Mouse (Mus musculus) lung, postnatal 14 days (tissue): ENCODE results near the gene Acat3.
"Not testable (repeated sequence)": the region's sequence is repeated elsewhere in the genome, so short reads cannot be mapped to it uniquely, and the experiment has no call there.

ENCODE experiments used
- DNase-seq: peaks from one replicate; pipeline ENCODE4 v3.0.0; 2021

Gene Acat3

DNA sequence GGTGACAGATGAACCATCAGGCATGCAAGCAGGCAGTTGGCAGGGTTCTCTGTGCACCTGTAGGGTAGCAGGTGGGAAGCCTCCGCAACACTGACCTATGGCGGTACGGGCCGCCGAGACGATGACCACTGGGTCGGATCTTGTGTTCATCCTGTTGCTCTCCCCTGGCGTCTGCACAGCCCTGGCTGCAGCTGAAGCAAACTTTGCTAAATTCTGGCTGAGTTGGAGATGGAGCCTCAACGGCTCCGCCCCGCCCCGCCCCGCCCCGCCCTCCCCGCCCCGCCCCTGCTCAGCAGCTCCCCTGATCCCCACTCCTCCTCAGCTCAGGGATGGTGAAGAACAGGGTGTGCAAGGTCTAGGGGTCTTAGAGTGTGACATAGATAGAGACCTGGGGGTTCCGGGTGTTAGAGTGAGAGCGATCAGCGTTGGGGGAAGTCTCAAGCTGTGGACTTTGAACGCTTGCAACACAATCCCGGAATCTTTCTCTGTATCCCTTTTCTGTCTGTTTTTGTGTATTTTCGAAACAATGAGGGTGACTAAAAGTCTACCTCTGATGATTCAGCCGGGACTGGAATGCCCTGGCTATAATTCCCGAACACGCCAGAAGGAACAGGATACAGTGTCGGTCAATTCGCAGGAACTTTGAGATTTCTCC lies at the start of gene Acat3:
Gene Acat3 (minus strand): TSS at position 450 of the 655 bp plus-strand sequence.
- no peak for DNase-seq

DNA sequence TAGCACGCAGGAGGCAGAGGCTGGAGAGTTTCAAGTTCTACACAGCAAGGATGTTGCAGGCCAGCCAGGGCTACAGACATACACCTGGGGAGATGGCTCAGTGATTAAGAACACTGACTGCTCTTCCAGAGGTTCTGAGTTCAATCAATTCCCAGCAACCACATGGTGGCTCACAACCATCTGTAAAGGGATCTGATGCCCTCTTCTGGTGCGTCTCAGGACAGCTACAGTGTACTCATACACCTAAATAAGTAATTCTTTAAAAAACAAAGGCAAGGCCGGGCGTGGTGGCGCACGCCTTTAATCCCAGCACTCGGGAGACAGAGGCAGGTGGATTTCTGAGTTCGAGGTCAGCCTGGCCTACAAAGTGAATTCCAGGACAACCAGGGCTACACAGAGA lies 47.7 kb upstream of the Acat3 start:
- not testable (repeated sequence) for DNase-seq

DNA sequence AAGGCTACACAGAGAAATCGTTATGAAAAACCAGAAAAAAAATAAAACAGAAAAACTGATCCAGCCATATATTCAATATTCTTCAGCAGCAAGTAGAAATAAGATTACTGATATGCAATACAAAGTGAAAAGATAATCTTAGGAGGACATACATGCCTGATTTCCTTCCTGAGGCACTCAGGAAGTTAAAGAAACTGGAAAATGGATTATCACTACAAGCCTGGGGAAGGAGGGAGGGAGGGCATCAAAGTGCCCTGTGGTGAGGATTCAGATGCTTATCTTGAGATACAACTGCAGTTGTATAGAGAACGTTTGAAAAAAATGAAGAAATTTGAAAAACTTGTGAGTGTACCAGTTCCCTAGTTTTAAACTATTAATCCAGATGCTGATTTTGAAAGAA lies 43.6 kb upstream of the Acat3 start:
- DNase-seq, result no peak

DNA sequence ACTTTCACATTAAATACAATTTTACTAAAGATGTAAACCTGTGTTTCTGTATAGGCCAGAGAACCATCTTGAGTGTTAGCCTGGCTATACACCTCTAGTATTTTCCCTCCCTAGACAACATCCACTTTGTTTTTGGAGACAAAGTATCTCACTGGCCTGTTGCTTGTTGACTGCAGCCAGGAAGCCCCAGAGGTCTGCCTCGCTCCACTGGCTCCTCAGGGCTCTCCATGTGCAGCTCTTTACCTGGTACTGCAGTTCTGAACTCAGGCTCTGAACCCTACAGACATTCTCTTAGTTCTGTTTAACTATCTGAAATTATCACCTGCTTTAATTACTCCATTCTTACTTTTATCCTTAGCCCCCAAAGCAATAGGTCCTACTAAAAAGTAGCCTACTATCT lies 38.1 kb upstream of the Acat3 start:
- no peak for DNase-seq

DNA sequence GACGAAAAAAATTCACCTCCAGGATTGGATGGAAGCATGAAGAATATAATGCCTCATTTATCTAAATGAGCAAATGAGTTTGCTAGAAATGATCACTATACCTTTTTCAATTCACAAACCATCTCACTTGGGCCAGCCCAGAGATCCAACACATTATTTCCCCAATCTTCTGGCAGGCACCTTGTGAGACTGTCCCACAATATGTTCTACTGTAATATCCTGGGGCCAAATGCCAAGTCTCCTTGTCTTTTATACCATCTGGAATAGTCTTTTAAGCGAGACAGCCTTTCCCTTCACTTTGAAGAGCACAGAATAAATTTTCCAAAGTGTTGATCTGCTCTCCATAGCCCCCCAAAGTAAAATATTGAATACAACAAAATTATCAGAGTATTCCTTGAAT lies 33.5 kb upstream of the Acat3 start:
- DNase-seq, result no peak

DNA sequence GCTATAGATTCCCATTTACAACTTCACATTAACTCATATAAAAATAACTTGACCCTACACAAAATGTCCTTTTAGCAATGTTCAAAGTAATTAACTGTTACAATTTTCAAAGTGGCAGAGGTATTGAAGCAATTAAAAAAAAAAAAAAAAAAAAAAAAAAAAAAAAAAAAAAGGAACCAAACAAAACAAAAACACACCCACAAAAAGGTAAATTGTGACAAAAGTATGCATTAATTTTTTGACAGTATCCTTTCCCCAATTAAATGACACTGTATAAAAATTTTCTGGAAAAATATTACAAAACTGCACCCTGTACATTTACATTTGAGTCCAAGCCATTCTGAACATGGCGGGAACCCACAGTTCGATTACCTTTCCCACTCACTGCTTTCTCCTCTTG lies 26.8 kb upstream of the Acat3 start:
- no peak for DNase-seq

DNA sequence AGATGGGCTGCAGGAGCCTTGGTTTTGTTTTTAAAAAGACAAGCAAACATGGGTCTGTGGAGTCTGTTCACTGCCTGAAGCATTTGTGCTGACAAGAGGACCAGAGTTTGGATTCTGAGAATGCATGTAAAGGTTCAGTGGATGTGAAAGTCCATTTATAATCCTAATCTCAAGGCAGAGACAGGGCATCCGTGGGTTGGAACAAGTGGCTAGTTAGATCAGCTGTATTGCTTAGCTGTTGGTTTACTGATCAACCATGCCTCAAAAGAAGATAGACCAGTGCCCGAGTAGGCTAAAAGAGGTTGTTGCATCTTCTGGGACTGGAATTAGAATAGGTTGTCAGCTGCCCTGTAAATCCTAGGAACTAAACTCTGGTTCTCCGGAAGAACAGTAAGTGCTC lies 23.1 kb upstream of the Acat3 start:
- no peak for DNase-seq

DNA sequence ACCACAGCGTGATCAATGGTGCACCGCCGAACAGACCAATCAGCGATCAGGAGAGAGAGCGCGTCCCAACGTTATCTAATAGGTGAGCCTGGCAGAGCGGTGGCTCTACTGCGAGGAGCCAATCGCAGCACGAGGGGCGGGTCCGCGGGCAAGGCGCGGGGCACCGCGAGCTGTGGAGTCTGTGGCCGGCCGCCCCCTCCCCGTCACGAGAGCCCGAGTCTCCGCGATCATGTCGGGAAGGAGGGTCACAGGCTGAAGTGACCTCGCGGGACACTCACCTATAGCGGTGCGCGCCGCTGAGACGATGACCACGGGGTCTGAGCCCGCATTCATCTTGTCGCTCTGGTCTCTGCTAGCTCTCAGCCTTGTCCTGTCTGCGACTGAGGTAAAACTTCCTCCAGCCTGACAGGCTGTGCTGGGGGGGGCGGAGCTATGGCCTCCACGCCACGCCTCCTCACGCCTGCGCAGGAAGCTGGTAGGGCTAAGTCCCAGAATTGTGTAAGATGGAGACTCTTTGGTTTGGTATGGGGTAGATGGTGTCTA lies 20.0 kb upstream of the Acat3 start, which contains the start of gene Acat2:
Gene Acat2 (minus strand): TSS at position 417 of the 543 bp plus-strand sequence.
- peak; percentile 94 for DNase-seq

DNA sequence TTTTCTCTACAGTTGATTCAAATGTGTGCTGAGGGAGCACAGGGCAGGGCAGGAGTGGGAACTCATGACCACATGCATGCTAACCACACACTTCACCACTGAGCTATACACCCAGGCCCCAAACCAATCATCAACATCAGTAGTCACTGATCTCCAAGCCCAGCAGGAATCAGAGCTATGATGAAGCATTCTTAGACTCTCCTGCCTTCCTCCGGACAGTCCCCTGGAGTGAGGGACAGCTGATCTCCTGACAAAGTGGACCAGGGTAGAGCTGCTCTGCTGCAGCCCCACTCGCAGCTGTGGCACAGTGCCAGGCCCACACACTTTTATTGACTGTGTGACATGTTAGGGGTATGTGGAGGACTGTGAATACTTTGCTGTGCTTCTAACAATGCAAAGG lies 19.0 kb upstream of the Acat3 start:
- not testable (repeated sequence) for DNase-seq

DNA sequence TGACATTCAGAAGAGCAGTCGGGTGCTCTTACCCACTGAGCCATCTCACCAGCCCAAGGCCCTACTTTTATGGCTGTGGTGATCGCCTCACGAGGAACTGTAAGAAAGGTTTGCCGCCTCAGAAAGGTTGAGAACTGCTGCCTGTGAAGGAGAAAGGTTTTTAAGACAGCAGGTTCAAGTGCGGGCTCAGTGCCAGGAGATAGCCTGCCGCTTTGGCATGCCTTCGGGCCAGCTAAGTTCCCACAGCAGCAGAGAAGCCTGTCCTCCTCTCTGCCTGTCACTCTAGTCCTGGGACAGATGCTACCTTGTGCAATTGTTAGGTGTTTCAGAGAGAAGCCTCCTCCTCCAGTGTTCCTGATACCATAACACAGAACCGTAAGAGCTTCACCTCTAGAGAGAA lies 16.3 kb upstream of the Acat3 start:
- DNase-seq, result no peak

DNA sequence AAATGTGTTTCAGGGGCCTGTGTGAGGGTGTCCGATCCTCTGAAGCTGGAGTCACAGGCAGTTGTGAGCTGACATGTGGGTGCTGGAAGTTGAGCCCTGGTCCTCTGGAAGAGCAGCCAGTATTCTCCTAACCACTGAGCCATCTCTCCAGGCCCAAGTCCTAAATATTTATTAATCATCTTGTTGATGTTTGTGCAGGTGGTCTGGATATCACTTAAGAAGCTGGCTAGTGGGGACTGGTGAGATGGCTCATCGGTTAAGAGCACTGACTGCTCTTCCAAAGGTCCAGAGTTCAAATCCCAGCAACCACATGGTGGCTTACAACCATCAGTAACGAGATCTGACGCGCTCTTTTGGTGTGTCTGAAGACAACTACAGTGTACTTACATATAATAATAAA lies 9.3 kb upstream of the Acat3 start:
- DNase-seq, result no peak

DNA sequence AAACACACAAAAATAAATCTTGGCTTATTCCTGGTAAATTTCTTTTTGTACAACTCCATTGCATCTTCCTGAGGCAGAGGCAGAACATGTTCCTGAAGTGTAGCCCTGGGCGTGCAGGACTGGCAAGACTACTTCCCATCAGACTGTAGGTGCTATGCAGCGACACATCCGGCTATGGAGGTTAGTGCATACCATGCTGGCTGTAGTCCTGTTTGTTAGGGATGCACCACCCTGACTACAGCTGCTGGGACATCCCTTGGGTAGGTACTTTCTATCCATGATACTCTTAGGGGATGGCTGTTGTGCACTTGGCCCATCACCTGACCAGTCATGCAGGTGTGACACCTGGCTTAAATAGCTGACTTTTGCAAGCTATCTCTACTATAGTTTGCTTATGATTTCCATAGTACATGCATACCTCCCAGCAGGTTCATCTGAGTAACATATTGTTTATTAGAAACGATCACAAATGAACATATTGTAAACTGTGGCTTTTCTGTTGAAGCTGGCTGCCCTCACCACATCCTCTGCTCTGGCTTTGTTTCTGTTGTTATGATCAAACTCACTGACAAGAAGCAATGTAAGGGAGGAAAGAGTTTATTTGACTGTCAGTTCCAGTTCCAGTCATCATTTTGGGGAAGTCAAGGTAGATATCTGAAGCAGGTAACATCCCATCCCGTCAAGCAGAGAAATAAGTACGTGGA lies 2.2 kb upstream of the Acat3 start:
- DNase-seq, result no peak

DNA sequence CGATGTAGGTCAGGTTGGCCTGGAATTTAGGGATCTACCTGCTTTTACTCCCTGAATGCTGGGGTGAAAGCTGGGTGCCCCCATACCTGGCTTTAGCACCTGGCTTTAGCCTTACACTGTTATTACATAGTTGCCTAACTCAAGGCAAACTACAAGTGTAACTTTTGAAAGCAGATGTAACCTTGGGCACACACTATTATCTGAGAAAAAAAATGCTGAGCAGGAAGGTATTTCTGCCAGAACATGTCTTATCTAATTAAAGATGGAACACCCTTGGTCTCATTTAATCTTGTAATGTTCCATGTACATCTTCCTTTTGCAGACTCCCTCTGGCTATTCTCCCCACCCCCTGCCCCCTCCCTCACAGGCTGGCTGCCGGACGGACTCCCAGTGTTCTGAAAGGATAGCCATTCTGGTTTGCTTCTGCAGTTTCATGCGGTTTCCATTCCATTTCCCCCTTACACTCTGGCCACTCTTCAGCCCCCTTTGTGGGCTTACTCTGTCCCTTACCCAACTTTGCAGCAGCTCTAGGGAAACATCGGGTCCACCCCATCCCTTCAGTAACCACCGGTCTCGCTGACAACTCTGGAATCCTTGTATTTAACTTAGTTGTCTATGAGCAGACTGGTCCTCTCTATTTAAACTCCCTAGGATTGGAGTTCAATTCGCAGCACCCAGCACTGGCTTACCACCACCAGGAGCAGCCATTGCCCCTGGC lies 1.3 kb upstream of the Acat3 start:
- no peak for DNase-seq

DNA sequence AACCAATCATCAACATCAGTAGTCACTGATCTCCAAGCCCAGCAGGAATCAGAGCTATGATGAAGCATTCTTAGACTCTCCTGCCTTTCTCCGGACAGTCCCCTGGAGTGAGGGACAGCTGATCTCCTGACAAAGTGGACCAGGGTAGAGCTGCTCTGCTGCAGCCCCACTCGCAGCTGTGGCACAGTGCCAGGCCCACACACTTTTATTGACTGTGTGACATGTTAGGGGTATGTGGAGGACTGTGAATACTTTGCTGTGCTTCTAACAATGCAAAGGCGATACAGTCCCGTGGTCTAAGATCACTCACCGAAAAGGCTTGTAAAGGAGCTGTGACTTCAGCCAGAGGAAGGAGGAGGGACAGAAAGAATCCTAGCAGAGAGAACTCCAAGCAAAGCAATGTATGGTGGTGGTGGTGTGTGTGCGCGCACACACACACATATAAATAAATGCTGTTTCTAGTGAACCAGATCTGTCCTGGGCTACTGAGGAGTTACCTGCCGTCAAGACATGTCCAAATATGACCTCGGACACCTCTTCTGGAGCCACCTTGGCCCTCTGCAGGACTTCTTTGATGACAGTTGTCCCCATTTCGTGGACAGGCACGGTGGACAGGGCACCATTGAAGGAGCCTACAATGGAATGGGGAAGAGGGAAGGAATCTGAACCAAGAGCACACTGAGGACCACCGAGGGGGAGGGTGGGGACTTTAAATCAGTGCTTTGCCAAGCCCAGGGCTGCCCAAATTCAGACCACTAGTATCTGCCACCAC lies 837 bp downstream of the Acat3 start:
- not testable (repeated sequence) for DNase-seq

DNA sequence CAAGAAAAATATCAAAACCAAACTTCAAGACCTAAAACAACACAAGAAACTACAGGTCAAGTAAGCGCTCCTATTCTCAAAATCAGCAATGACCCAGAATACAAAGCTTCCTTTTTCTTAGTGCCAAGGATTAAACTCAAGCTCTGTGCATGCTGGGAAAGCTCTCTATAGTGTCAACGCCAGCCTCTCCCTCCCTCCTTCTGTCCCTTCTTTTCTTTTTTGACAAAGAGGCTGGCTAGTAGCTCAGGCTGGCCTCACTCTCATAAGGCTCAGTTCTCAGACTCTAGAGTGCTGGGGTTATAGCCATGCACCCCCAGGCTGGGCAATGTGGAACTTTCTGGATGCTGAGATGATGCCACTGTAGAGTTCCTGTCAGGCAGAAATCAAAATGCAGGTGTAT lies 2.3 kb downstream of the Acat3 start:
- no peak for DNase-seq

DNA sequence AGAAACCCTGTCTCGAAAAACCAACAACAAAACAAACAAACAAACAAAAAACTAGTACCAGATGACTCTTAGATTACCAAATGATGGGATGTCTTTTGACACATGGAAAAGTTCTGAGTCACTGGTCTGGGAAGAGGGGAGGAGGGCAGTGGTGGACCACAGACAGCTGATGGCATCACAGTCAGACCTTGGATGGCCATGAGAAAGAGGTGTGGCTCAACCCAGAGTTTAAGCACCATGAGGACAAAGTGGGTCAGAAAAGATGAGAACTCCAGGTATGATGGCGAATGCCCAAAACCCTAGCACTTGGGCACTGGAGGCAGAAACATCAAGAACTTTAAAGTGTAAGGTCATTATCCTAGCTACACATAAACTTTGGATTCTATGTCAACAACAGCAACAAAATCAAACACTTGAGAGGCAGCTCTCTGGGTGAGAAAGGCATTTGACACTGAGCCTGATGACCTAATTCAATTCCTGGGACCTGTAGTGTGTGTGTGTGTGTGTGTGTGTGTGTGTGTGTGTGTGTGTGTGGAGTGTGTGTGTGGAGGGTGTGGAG lies 2.9 kb downstream of the Acat3 start:
- DNase-seq, result no peak

DNA sequence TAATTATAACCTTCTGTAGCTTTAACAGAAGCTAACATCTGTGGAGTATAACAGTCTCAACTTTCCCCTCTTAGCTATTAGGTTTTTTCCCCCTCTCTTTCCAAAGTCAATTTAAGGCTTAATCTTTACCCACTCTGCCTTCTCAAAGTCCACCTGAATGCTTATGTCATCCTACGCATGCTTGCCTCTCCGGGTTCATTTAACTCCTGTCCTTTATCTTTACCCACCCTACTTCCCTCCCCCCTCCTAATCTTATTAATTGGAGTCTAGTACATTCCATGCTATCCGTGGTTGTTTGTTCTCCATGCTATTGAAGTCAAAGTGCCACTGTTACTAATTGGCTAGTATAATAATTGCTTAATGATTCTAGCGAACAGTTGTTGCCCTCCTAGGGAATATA lies 4.7 kb downstream of the Acat3 start:
- no peak for DNase-seq

DNA sequence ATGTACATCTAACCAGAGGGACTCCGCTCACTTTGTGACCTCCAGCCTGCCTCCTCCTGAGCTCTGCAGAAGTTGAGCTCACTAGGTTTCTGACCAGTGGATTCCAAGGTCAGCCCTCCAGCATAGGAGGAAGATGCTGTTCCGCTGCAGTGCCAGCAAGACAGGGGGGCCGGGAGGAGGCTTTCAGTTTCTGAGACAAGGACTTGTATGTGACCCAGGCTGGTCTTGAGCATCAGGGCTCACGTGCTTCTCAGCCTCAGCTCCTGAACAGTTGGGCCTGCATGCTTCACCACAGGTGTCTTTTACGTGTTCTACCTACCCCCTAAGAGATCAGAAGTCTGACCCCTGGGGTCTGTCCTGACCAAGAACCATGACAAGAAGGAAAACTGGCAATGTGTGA lies 8.8 kb downstream of the Acat3 start:
- DNase-seq, result not testable (repeated sequence)

DNA sequence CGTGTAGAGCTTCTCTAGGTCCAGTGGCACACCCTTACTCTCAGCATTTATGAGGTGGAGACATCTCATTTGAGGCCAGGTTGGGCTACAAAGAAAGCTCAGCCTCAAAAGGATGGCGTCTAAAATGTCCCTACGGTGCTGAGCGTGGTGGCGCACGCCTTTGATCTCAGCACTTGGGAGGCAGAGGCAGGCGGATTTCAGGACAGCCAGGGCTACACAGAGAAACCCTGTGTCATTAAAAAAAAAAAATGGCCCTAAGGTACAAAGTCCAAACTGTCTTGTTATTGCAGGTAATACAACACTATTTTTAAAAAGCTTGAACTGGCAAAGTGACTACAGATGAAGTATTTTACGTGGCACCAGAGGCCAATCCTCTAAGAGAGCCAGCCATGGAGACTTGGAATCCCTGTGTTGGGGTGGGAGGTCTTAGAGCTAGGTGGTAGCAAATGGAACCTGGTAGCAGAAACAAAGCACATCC lies 14.7 kb downstream of the Acat3 start:
- no peak for DNase-seq

DNA sequence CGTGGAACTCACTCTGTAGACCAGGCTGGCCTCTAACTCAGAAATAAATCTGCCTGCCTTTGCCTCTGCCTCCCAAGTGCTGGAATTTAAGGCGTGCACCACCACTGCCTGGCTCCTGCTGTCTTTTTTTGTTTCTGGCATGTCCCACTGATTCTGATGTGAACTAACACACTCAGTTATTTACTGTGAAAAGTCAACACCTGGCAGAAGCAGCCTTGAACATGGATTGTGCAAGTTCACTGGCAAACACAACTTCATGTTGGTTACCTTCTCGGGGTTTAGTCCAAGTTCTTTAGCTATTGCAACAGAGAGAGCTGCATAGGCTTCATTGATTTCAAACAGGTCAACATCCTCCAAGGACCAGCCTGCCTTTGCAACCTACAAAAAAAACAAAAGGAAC lies 15.4 kb downstream of the Acat3 start:
- no peak for DNase-seq

DNA sequence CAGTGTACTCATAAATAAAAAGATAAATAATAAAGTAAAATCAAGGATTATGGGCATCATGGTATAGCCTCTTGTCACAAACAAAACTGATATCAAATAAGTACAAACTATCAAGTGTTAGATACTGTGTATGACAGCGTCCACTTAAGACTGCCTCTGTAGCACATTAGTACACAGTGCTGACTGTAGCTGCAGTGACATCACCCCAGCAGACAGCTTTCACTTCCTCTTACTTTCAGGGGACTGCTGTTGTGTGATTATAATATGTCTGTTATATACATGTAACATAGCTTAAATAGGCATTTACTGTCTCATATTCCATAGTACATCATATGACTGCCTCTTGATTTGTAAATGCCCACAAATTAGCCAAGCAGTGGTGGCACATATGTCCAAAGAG lies 19.3 kb downstream of the Acat3 start:
- no peak for DNase-seq

DNA sequence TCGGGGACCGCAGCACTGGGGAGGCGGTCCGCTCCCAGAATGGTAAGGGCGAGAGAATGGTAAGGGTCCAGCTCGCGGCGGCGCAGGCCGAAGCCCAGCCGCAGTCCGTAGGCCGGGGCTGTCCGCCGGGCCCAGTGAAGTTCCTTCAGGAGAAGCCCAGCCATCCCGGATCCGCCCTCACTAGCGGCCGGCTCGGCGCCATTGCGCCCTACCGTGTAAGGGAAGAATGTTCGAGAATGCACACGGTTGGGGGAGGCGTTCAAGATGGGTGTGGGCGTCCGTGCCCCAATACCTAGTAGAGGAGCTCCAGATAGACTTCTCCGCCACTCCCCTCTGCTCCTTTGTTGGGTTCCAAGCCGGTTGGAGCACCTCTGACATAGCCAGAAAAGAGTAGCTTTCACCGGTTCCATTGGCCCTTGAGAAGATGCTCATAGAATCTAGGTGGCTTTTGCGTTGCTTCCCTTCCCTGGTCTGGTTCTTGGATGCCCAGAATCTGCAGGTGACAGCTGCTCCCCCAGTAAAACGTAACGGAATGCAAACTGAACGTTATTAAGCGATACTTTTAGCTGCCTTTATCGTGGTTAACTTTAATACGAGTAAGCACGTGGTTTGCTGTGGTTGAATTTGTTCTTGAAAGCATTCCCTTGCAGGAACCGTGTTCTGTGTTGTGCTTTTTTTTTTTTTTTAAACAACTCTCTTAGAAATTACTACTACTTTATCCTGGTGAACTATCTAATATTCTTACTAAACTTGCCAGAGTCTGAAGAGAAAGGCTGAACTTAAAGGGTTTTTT lies 23.6 kb downstream of the Acat3 start:
- DNase-seq, result peak; percentile 37
